Mouse (Mus musculus) E14TG2a.4 (cell line): ENCODE measurements around the gene Lpp.

Source experiments
- CTCF ChIP-seq: conservative IDR thresholded peaks from 2 replicates; pipeline ENCODE4 v1.5.1; 2014; ENCODE audit warnings: low read length
- POU5F1 ChIP-seq: IDR thresholded peaks from 2 replicates; pipeline ENCODE4 v1.6.1; 2014; ENCODE audit warnings: low read length, borderline replicate concordance

GRCm38 (mm10) chr16:24737362-24738057, 344.2 kb downstream of the Lpp start:
- TF ChIP-seq CTCF = no peak
- no peak for TF ChIP-seq POU5F1
